Mouse (Mus musculus): Measurements from ENCODE around the gene Gtse1.

DNA sequence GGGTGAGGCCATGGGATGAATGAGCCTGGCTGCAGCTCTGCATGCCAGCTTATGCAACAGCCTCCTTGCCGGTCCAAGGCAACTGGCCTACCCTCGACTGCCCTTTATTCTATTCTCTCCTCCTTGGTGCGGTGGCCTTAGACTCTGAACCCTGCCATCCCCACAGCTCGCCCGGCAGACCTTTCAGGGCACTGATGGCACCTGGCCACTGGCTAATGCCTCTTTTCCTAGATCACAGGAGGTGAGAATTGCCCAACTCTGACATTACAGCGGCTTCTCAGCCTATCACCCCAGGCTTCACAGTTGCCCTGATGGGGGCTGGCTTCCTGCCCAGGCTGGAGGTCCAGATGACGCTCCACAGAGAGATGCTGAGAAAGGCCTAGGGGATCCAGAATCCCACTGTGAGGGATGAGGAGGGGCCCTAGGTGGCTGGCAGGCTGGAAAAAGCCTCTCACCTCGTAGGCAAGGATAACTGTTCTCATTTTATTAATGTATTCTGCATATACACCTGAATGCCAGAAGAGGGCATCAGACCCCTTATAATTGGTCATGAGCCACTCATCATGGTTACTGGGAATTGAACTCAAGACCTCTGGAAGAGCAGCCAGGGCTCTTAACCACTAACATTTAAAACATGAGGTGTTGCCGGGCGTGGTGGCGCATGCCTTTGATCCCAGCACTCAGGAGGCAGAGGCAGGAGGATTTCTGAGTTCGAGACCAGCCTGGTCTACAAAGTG is 7.7 kb upstream of the Gtse1 start:
- no peak for TF ChIP-seq CTCF (IDR thresholded peaks at IDR 0.05; ENCODE audit: borderline replicate concordance, control insufficient read depth, extremely low read depth, insufficient read depth, low read length, poor library complexity)
- no peak for TF ChIP-seq POLR2A (IDR thresholded peaks at IDR 0.05; ENCODE audit: control insufficient read depth, extremely low read depth, insufficient read depth, low read length, poor library complexity)
